Mouse (Mus musculus) cerebellum, adult 2 months (tissue): ENCODE measurements around the gene Rab3c.

ENCODE experiments used
- CTCF ChIP-seq: fragments of 200-500 bp; IDR thresholded peaks from 2 replicates; pipeline ENCODE4 v1.5.1; 2011; ENCODE audit warnings: low read depth, mild to moderate bottlenecking, control low read depth, low read length, moderate library complexity, borderline replicate concordance; ENCODE audit not compliant: insufficient read depth
- POLR2A ChIP-seq: fragments of 200-500 bp; IDR thresholded peaks from 2 replicates; pipeline ENCODE4 v1.6.1; 2011; ENCODE audit warnings: low read length, control low read depth, borderline replicate concordance; ENCODE audit not compliant: insufficient read depth

GRCm38 (mm10) chr13:110006106-110006781 lies 274.6 kb downstream of the Rab3c start:
- TF ChIP-seq POLR2A (no peak), CTCF (no peak)
